Mouse (Mus musculus) layer of hippocampus, adult 11-12 months (tissue): Measurements from ENCODE around the gene Bicdl1.

Experiments used
- DNase-seq: peaks from one replicate; pipeline ENCODE4 v3.0.0; 2022; ENCODE audit warnings: low spot score

Bicdl1 gene

DNA sequence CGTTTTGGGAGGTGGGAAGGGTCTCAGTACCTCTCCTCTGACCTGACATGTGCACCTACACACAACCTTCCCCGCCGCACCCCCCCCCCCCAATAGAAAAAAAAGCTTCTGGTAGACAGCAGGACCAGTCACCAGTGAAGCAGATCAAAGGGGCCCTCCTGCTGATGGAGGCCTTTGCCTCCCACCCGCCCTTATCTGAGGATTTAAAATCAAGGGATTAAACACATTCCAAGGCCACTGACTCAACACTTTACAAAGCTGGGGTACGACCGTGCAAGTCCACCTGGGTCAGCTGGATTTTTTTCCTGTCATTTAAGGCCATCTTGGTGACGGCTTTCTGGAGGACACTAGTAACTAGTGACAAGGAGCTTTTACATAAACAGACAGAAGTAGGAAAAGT, 63.5 kb downstream of the Bicdl1 start:
- DNase-seq = no peak

DNA sequence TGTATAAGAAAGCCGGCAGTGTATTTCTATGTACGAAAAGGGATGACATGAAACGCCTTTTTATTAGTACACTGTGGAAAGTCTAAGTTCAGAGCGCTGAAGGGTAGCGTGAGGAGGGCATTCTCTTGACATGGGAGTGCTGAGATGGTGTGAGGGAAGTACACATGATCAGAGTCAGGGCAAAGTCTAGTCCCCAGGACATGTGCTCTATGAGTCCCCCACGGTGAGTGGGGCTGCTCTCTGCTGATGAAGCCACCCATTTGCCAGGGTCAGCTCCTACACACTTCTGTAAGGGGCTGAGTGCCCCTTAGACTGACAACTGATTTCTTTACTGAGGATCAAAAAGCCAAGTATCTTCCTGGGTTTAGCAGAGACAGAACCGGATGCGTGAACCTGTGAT, 64.2 kb downstream of the Bicdl1 start:
- no peak for DNase-seq

DNA sequence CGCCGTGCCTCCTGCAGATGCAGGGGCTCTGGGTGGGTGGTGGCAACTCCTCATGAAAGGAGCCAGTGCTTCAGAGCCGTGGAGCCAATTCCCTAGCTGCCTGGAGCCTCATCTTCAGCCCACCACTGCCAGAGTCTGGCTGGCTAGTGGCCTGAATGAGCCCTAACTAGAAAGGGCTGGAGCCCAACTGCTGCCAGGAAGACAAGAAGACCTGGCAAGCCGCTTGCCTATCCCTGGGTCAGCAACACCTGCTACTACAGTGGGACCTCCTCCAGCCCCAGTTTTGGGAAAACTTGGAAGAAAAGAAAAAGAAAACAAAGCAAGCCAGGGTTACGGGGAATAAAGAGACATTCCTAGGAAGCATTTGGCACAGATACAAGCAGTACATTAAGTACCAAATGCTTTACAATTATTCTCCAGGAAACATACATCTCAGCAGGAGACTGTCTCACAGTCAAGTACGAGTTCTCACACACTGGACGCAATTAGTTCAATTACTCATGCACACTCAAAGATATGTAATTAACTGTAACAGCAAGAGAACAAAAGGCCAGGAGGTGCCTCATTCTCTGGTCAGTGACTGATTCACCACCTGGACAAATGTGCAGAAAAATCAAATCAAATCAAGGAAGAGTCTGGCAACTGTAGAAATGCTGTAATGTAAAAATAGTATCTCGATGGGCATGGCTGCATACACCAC, 64.9 kb downstream of the Bicdl1 start:
- DNase-seq = no peak

DNA sequence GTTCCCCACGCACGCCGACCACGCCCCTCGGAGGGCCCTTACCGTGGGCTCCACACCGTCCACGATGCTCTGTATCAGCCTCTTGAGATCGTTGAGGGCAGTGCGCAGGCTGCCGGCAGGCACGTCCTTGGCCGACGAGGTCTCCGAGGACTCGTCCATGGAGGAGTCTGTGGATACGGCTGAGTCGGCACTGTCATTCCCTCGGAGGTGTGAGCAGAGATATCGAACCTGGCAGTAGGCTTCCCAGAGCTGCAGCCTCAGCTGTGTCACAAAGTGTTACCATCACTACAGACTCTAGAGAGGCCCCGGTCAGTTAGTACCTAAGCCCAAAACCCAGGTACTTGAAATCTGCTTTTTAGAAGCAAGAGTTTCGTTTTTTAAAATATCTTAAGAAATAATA, 68.8 kb downstream of the Bicdl1 start:
- no peak for DNase-seq

- no peak for DNase-seq
Observed at GRCm38 (mm10) chr5:115658352-115658751, 73.1 kb downstream of the Bicdl1 start.

- no peak for DNase-seq
Observed at GRCm38 (mm10) chr5:115657234-115657633, 74.2 kb downstream of the Bicdl1 start.

DNA sequence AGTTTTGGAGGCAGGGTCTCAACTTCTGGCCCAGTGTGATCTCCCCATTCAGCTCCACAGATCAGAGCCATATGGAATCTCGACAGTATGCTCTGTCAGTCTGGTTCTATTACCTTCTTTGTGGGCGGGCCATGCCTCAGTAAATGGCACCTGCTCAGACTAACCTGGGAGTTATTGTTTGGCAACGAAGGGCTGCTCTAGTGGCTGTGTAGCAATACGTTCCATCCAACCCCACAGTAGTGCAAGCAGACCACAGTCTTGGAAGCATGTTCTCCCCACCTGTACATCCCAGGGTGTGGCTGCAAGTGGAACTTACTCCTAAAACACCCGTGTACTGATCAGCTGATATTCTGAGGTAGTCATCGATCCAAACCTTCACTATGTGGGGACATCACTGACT, 74.7 kb downstream of the Bicdl1 start:
- DNase-seq = no peak

GRCm38 (mm10) chr5:115653776-115654175, 77.6 kb downstream of the Bicdl1 start:
- DNase-seq = no peak

- DNase-seq = peak; percentile 100
Observed at GRCm38 (mm10) chr5:115652681-115653575, 78.5 kb downstream of the Bicdl1 start.

DNA sequence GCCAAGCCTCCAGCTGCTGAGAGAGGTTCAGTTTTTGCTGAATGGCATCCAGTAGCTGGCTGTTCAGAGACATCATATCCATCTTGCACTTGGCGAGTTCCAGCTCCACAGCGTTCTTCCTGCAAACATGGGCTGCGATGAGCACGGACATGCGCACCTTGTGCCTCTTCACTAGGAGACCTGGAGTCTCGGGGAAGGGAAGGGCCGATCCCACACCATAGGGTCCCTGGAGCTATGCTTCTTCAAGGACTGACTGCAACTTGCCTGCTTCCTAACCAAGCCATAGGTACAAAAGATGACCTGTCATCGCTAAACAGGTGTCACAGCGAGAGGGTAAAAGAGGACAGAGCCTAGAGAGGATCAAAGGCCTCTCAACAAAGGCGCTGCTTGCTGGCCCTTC, 79.6 kb downstream of the Bicdl1 start:
- DNase-seq = no peak

DNA sequence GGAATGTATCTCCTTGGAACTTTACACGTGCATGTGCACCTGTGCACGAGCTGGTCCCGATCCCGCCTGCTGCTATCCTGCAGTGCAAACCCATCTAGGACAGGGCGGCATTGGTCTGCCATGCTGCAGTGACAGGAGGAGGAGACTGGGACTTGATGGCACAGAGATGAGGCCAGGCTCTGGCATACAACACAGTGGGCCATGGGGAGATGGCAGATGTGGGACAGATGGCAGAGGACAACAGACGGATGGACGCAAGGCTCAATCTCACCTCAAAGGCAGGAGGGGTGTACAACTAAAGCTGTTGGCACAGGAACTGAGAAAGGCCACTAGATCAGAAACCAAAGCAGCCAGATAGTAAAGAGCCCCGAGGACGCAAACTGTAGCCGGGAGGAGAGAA, 80.5 kb downstream of the Bicdl1 start:
- no peak for DNase-seq

GRCm38 (mm10) chr5:115649699-115650098, 81.7 kb downstream of the Bicdl1 start:
- no peak for DNase-seq

DNA sequence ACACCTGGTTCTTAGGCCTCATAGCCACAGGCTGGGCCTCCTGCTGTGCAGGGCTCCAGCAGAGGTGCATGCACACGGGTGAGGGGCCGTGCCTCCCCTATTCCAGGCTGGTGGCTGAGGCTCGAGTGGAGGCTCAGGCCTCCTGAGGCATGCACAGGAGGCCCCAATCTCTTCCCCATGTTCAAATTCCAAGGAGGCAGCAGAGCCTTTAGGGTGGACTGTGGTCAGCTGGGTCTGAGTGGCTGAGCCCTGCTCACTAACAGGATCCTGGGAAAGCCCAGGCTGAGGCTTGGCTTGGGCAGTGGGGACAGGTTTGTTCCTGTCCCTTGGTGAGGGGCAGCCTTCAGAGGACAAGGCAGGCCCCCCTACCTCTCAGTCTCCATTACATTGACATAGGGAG, 82.5 kb downstream of the Bicdl1 start:
- no peak for DNase-seq

DNA sequence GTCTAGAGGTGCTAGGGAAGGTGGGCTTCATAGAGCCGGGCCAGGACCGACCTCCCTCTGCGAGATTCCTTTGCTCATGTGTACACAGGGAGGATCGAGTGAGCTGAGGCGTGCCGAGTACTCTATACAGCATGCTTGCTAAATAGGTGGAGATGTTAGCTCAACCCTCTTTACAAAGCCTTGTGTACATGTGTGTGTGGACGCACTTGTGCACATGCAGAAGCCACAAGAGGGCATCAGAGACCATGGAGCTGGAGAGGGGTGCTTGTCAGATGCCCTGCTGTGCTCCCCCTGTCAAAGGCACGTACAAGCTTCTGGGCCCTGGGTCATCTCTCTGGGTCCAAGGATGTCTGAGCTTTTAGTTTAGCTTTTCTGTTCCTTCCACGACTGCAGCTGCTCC, 87.2 kb downstream of the Bicdl1 start:
- no peak for DNase-seq

DNA sequence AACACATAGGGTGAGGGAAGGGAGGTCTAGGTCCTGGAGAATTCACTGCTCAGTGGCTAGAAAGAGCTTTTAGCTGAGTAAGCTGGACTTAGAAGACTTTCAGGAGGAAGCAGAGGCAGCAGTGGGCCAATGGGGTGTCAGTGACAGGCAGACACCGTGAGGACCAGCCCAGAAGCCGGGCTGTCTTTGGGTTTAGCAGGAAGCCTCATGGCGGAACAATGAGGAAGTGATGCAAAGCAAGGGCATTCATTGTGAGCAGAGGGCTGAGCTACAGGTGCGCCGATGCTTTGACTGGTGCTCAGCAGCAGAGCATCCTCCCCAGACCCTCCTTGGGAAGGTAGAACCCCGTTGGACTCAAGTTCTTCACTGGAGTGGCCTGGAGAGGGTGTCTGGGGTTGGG, 95.9 kb downstream of the Bicdl1 start:
- DNase-seq = no peak

- DNase-seq = no peak
Observed at GRCm38 (mm10) chr5:115634046-115634445, 97.4 kb downstream of the Bicdl1 start.

DNA sequence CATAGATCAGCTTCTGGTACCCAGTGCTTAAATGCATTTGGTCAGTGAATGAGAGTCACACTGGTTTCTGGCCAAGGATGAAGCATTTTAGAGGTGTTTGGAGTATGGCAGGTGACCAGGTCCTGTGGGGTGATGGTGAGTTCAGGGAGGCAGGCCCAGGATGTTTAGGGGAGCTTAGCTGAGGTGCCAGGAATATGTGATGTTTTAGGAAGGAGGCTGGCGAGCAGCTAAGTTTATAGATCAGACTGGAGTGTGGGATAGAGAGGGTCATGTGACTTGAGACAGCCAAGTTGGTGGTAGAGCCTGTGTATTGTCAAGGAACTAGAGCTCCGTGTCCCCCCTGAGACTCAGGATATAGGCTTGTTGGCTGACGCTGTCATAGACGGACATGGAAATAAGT, 98.4 kb downstream of the Bicdl1 start:
- no peak for DNase-seq

DNA sequence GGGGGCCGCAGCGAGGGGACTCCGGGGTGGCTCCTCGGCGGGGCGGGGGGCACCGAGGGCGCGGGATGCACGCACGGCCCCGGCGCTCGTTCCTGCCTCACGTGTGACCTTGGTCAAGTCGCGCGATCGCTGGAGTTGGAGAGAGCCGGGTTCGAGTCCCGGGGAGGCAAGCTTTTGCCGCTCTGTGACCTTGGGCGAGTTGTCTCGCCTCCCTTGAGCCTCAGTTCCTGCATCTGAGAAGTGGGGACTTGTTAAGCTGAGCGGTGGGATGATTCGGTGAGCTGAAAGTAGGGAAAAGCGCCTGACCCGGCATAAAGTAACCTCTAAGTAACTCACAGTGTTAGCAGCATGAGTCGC, 99.1 kb downstream of the Bicdl1 start:
- no peak for DNase-seq

- DNase-seq = peak; percentile 91
Observed at GRCm38 (mm10) chr5:115631505-115632357, 99.7 kb downstream of the Bicdl1 start, which contains the start of gene Rab35. TSS of gene Rab35 (plus strand) at chr5:115631908.

- no peak for DNase-seq
Observed at GRCm38 (mm10) chr5:115630291-115630690, 101.1 kb downstream of the Bicdl1 start.

GRCm38 (mm10) chr5:115629672-115630071, 101.7 kb downstream of the Bicdl1 start:
- no peak for DNase-seq

DNA sequence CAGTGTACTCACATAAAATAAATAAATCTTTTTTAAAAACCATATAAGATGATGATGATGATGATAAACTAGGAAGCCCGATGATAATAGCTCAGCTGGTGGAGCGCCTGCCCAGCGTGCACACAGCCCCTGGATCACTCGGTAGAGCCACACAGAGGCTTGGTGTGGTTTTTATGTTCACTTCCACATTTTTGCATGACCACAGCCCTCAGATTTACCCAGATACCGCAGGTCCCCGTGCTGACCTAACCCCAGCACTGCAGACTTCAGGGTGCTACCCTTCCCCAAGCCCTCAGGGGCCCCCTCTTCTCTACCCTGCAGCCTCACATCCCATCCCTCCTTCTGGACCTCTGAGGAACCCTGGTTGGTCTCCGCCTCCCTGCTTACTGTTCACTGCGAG, 103.3 kb downstream of the Bicdl1 start:
- DNase-seq = no peak
